Mouse (Mus musculus): ENCODE measurements around the gene Bbc3.
"Not testable (repeated sequence)": the region's sequence is repeated elsewhere in the genome, so short reads cannot be mapped to it uniquely, and the experiment has no call there.

Bbc3 gene

DNA sequence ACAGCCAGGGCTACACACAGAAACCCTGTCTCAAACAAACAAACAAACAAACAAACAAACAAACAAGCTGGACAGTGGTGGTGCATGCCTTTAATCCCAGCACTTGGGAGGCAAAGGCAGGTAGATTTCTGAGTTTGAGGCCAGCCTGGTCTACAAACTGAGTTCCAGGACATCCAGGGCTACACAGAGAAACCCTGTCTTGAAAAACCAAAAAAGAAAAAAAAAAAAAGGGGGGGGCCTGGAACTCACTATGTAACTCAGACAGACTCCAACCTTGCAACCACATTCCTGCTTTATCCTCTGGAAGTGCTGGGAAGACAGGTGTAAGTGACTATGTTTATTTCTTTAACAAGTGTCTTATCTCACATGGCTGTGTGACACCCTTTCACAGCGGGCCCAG is at the start of gene Bbc3:
Gene Bbc3 (plus strand): TSS at position 301 of the 400 bp plus-strand sequence.
- in situ Hi-C loops (cut with MboI; ENCODE audit: unreplicated experiment in 2 of 2) = not testable (repeated sequence)

DNA sequence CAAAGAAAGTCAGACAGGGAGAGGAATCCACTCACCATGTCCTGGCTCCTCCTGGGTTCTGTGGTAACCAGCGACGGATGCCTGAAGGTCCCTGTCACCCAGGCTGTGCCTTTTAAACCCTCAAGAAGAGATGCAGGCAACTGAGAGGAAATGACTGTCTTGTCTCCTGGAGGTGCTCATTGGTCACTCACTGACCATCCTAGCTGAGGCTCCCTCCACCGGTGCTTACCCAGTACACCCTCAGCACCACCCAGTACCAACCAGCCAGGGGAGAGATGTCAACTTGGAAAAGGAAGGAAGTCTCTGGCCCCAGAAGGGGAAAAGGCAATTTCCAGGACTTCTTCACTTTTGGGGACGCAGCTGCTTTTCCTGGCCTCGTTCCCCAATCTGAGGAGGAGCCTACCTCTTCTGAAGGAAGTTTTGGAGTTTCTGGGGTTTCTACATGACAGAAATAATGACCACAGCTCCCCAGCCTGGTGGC is 49.0 kb upstream of the Bbc3 start, which contains the start of gene C5ar1:
Gene C5ar1 (minus strand): TSS at position 431 of the 481 bp plus-strand sequence.
- in situ Hi-C loops (cut with MboI; ENCODE audit: unreplicated experiment in 2 of 2) = loop anchor here (25.0 kb wide), 1 partner anchor 272 kb away; no protein-coding TSS in a partner anchor

DNA sequence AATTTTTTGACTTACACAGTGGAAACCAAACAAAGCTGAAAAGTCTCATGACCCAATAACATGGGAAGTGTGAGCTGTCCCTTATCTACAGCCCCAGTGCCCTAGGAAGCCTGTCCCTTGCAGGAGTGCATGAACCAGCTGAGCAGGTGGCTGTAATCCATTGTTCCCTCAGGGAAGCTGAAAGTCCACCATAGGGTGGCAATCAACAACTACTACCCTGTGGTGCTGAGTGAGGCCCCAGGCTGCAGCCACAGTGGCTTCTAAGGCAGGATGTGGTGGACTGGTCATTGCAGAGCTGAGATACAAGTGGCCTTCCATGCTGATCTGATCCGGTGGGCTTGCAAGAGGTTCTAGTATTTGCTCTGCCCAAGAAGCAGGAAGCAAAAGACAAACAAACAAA is 47.1 kb upstream of the Bbc3 start:
- in situ Hi-C loops (cut with MboI; ENCODE audit: unreplicated experiment in 2 of 2) = loop anchor here (5.0 to 25.0 kb wide), 3 partner anchors 69 to 274 kb away; partner anchors contain the start of gene Zfp541 (in 1 of the 2)

DNA sequence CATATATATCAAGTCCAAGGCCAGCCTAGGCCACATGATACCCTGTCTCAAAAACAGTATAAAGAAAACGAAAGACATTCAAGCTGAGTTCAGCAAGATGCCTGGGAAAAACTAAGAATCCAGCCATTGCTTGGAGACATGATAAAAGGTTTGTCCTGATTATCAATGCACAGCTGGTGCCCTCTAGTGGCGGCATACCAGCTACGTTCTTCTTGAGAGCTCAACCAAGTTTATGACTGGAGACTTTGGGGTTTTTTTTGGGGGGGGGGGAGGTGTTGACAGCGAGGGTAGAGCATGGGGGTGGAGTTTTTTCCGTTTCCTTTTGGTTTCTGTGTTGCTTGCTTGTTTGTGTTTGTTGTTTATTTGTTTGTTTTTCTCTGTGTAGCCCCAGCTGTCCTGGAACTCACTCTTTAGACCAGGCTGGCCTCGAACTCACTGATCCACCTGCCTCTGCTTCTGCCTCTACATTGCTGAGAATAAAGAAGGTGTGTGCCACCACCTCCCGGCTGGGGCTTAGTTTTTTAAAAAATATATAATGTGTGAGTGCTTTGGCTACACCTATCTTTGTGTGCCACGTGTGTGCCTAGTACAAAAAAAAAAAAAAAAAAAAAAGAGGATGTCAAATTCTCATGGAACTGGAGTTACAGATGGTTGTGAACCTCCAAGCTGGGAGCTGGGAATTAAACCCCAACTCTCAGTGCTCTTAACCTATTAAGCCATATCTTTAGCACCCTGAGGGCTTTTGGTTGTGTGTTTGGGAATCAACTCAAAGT is 45.0 kb upstream of the Bbc3 start:
- in situ Hi-C loops (cut with MboI; ENCODE audit: unreplicated experiment in 2 of 2) = loop anchor here (5.0 to 25.0 kb wide), 3 partner anchors 71 to 276 kb away; partner anchors contain the start of gene Zfp541 (in 1 of the 2)

DNA sequence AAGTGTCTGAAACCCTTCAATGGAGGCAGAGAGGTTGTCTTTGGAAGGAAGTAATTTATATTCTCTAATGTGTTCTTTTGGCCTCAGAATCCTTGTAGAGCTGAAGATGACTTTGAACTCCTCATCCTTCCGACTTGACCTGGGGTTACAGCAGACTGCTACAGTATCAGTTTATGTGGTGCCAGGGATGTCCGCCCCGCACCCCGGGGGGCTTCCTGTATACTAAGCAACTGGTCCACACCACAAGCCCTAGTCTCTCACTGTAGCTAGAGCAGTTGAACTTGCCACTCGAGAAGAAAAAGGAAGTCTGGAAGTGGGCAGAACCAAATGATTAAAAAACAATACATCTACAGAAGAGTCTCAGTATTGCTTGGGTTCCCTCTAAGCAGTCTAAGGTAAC is 44.4 kb upstream of the Bbc3 start:
- in situ Hi-C loops (cut with MboI; ENCODE audit: unreplicated experiment in 2 of 2) = loop anchor here (5.0 to 25.0 kb wide), 3 partner anchors 72 to 277 kb away; partner anchors contain the start of gene Zfp541 (in 1 of the 2)

DNA sequence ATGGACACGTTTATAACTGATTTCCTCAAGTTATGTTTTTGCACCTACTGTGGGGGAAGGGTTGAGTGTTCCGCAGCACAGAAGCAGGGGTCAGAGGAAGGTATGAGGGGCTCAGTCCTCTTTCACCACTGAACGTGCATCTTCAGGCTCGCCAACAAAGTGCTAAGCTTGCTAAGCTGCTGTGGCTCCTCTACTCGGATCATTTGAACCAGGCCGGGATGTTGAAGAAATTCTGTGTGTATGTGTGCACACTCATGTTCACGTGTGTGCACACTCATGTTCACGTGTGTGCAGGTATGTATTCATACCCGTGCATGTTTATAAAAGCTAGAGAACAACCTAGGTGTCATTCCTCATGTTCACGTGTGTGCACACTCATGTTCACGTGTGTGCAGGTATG is 42.3 kb upstream of the Bbc3 start:
- in situ Hi-C loops (cut with MboI; ENCODE audit: unreplicated experiment in 2 of 2) = loop anchor here (10.0 to 25.0 kb wide), 2 partner anchors 201 to 279 kb away; partner anchors contain the start of gene Zfp541 (in 1 of the 2)

DNA sequence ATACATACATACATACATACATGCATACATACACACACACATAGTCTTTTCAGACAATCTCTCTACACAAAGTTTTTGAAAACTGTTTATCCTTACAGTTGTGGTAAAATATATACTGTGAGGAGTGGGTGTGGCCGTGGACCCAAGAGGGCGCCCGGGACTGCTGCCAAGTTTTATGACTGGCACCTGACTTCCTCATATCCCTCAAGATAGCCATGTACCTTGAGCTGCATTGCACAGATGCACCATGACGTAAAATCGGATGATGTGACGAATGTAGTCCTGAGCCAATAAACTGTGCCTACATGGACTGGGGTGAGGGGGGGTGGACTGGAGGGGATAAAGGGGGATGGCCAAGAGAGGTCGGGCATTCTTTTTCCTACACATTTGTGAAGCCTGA is 41.6 kb upstream of the Bbc3 start:
- in situ Hi-C loops (cut with MboI; ENCODE audit: unreplicated experiment in 2 of 2) = loop anchor here (10.0 to 25.0 kb wide), 2 partner anchors 202 to 279 kb away; partner anchors contain the start of gene Zfp541 (in 1 of the 2)

DNA sequence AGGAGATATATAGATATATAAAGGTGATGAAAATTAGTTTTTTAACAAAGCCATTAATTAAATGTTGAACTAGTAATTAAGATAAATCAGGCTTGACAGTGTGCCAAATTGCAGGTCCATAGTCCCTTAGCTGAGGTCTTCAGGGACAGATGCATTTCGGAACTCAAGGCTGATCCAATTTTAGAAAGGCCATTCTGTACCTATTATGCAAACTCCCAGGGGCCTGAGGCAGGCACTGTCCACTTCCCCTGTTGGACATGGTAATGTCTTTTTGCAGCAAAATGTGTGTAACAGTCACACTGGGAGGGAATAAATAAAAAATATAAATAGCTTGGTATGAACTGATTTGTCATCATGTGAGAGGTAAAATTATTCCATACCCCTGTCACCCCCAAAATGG is 37.1 kb upstream of the Bbc3 start:
- in situ Hi-C loops (cut with MboI; ENCODE audit: unreplicated experiment in 2 of 2) = loop anchor here (25.0 kb wide), 1 partner anchor 284 kb away; no protein-coding TSS in a partner anchor

DNA sequence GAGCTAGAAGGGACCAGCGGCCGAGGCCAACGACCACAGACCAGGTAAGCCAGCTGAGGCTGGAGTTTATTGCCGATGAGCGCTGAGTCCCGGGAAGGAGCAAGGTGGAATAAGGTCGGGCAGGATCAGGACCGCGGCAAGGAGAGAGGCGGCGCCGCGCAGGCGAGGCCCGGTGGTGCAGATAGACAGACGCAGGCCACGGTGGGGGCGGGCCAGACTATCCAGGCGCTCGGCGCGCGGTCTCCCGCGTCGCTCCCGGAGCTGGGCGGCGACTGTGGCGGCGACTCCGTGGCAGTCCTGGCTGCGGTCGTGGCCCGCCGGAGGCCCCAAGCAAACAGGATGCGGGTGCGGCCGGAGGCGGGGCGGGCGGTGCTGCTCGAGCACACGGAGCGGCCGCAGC is 35.5 kb upstream of the Bbc3 start:
- in situ Hi-C loops (cut with MboI; ENCODE audit: unreplicated experiment in 2 of 2) = loop anchor here (25.0 kb wide), 1 partner anchor 285 kb away; no protein-coding TSS in a partner anchor

DNA sequence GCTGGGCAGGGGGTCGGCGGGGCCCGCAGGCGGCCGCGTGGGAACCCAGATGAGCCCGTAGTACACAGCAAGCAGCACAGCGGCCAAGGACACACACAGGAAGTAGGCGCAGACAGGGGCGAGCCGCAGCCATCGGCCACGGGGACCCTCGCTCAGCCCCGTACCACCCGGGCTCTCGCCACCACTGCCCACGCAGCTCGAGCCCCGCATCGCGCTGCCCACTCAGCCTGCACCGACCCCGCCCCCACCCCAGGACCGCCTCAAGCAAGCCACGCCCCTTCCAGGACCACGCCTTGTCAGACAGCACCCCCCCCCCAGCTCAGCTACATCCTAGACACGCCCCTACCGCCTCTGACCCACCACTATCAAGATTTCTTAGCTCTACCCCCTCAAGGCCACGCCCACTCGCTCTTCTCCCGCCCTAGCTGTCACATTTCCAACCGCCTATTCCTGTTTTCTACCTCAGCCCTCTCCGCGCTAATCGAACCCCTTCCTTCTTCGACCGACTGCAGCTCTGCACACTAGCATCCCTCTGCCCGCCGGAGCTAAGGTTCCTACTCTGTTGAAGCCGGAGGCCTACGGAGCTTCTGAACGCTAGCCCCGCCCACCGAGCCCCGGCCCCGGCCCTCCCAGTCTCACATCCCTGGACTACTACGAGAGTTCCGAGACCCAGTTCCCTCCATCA is 35.0 kb upstream of the Bbc3 start, which contains the start of gene Inafm1:
Gene Inafm1 (minus strand): TSS at position 537 of the 685 bp plus-strand sequence.
- in situ Hi-C loops (cut with MboI; ENCODE audit: unreplicated experiment in 2 of 2) = loop anchor here (25.0 kb wide), 1 partner anchor 286 kb away; no protein-coding TSS in a partner anchor

DNA sequence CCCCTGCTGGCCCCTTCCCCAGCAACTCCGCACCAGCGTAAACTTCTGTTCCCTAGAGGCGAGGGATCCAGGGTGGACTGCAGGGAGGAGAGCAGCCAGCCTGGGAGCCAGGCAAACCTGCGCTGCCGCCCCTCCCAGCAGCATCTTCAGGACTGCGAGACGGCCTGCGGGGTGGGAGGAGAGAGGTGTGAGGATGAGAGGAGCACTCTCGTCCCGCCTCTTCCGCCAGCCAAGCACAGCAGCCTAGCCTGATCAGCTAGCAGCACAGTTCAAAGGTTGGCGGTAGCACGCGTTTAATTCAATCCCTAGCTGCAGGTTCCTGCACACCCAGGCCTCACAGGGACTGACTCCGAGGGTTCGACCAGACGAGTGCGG is 34.4 kb upstream of the Bbc3 start:
- in situ Hi-C loops (cut with MboI; ENCODE audit: unreplicated experiment in 2 of 2) = loop anchor here (25.0 kb wide), 1 partner anchor 286 kb away; no protein-coding TSS in a partner anchor

DNA sequence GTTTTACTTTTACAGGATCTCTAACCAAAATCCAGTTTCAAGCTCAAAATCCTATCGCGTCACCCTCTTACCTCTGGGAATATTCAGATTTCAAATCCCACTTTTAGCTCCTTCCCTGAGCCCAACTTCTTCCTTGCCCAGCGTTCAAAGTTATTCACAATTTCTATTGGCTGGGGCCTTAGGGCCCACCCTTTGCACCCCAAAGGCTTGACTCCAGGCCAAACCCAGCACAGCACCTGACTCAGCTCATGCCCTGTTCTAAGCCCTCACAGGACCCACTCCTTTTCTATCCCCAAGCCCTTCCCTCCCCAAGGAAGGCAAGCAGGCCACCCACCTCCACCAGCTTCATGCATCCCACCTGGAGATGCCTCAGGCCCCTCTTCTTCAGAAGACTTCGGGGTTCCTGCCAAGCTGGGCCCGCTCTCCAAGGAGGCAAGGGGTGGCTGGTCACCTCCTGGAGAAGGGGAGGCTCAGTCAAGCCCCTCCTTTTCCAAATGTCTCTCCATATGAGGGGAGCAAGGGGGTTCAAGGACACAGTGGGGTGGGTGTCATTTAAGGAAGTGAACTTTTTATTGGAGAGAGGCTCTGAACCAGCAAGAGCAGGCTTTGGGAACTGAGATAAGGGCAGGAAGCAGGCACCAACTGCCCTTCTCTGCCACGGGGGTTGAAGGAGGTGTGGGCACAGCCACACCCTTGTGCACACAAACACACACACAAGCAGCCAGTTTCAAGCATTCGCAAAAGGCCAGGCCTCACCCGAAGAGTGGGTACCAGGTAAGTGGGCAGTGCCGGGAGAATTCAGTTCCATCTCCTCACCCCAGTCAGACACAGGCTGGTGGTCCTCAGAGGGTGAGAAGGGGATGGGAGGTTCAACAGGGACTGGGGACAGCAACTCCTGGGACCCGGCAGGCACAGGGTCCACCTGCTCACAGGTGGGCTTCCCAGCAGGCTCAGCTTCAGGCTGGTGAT is 33.0 kb upstream of the Bbc3 start:
- in situ Hi-C loops (cut with MboI; ENCODE audit: unreplicated experiment in 2 of 2) = loop anchor here (25.0 kb wide), 1 partner anchor 288 kb away; no protein-coding TSS in a partner anchor

DNA sequence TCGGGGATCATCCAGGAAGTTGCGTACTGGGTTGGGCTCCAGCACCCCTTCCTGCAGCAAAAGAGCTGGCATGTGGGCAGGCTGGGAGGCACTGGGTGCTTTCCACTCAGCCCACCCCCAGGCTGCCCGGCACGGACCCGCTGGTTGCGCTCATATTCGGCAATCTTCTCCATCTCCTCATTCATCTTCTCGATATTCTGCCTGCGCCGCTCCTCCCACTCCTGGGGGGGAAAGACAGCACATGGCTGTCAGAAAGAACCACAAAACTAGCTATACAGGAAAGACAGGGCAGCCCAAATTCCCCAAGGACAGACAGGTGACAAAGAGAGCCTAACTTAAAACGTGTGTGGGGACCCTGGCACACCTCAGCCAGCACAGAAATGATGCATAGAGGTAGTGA is 27.5 kb upstream of the Bbc3 start:
- in situ Hi-C loops (cut with MboI; ENCODE audit: unreplicated experiment in 2 of 2) = no loop called here

DNA sequence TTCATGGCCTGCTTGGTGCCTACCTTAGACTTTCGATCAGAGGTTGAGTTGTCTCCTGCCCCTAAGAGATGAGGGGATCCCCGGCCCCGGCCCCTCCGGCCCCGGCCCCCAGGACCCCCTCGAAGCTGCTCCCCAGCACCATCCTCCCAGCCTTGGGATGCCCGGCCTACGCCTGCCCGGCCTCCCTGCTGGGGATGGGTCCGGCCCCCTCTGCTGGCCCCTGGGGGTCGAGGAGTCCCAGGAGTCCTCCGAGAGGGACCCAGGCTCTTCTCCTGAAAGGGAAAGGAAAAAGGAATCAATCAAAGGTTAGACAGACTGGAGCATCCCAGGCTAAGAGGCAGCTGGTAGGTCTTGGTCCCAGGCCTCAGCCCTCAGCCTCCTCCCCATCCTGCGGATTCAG is 25.9 kb upstream of the Bbc3 start:
- in situ Hi-C loops (cut with MboI; ENCODE audit: unreplicated experiment in 2 of 2) = no loop called here

DNA sequence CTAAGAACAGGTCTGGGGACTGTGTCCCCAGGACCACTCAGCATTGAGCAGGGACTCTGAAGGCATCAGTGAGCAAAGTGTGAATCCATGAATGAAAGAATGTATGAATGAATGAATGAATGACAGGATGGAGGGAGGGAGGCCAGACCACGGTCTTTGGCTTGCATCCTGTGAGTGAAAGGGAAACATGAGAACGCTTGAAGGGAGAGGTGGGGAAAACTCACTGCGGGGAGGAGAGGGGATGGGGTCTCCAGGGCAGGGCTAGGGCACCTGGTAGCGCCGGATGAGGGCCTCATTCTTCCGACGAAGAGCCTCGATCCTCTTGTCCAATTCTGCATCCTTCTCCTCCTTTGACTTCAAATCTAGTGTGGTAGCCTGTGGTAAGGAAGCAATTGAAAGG is 24.2 kb upstream of the Bbc3 start:
- in situ Hi-C loops (cut with MboI; ENCODE audit: unreplicated experiment in 2 of 2) = no loop called here

DNA sequence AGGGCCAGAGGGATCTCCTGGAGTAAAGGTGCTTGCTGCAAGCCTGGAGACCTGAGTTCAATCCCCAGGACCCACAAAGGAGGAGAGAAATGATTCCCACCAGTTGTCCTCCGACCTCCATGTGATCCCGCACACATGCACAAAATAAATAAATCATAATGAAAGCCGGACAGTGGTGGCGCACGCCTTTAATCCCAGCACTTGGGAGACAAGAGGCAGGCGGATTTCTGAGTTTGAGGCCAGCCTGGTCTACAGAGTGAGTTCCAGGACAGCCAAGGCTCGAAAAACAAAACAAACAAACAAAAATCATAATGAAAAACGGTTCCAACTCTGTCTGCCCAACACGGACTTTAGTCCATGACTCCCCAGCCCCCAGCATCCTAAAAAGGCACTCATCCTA is 23.3 kb upstream of the Bbc3 start:
- in situ Hi-C loops (cut with MboI; ENCODE audit: unreplicated experiment in 2 of 2) = no loop called here

DNA sequence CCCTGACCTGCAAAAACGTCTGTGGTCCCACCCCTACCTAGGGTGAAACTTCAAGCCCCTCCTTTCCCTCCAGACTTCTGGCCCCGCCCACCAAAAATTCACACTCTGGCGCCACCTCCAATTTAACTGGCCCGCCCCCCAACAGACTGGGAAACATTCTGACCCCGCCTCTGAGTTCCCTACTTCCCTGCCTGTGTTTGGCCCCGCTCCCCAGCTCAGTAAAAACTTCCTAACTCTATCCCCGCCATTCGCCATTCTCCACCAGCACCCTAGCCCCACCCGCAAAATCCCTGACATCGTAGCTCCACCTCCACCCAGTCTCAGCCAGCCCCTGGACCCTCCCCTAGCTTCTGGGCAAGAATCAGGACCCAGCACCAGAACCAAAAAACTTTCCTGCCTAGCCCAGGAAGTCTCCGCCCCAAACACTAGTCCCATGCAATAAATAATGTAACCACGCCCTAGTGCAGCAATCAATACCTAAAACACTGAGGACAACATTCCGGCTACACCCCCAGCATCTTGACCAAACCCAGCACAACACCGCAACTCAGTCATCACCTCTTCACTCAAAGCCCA is 22.7 kb upstream of the Bbc3 start:
- in situ Hi-C loops (cut with MboI; ENCODE audit: unreplicated experiment in 2 of 2) = no loop called here

DNA sequence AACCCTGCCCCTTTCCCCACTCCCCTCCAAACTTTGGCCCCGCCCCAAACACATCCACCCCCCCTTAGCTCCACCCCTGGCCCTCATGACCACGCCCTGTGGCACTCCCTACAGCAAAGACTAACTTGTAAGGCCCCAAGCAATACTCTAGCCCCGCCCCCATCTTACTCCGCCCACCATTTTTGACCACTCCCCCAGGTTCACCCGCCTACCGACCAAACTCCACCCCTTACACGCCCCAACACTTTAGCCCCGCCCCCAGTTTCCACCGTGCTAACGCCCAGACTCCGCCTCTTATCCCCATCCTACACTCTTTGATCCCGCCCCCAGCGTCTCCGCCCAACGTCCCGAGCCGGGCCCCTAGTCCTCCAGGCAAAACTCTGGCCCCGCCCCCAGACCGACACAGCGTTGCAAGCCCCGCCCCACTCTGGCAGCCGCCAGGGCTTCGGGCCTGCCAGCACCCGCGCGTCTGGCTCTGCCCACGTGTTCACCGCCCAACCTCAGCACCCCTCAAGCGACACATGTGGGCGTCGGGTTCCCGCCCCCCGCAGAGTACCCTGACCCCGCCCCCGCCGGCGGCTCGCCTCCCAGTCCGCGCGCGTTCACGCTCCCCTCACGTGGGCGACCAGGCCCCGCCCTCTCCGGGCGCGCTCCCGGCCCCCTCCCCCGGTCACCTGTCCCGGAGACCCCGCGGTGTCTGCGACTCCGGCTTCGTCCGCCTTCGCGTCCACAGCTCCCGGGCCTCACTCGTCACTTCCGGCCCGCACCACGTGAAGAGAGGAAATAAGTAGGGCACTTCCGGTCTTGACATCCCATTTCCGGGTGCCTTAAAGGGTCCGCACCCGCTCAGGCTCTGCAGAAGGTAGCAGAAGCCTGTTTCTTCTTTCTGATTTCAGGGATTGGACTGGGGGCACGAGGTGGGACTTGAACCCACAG is 21.9 kb upstream of the Bbc3 start, which contains the start of gene Ccdc9:
Gene Ccdc9 (minus strand): TSS at position 770 of the 936 bp plus-strand sequence.
- in situ Hi-C loops (cut with MboI; ENCODE audit: unreplicated experiment in 2 of 2) = no loop called here
